Mouse (Mus musculus): ENCODE results near the gene Gm11444. TPM values are rescaled to one million over a fixed set of nuclear protein-coding genes. Genes with fewer than 3 reads are reported as not detected.

Gm11444 gene
- polyA plus RNA-seq, 1 experiment from 2014 or later, result not detected

GRCm38 (mm10) chr11:85838424-85839257, 11.5 kb downstream of the Gm11444 start:
- peak overlapping the region; percentile 46 for H3K9ac ChIP-seq
- no peaks in the 10 kb centered on the region for H3K36me3 ChIP-seq
- H3K4me1 ChIP-seq (replicated peaks), result peaks cover 32% of the 10 kb centered on the region
- no peaks in the 10 kb centered on the region for H3K9me3 ChIP-seq
- H3K4me2 ChIP-seq (replicated peaks), result peak overlapping the region; percentile 94
- ATAC-seq, result no peak
- peak overlapping the region; percentile 59 for H3K4me3 ChIP-seq (replicated peaks)
- 0 out of 2 replicates have a peak overlapping the region, but pooled peaks have one; percentile 34 for H3K27ac ChIP-seq
- WGBS, result 37% methylated on average over 18 of the region's 20 CpGs
- peaks cover 84% of the 10 kb centered on the region for H3K27me3 ChIP-seq (replicated peaks)

- H3K9ac ChIP-seq, result peak overlapping the region; percentile 46
- peaks cover 27% of the 10 kb centered on the region for H3K4me1 ChIP-seq (replicated peaks)
- H3K27me3 ChIP-seq (replicated peaks), result peaks cover 86% of the 10 kb centered on the region
- peak overlapping the region; percentile 94 for H3K4me2 ChIP-seq (replicated peaks)
- 7% methylated on average over 63 of the region's 67 CpGs for WGBS
- peak overlapping the region; percentile 59 for H3K4me3 ChIP-seq (replicated peaks)
- no peaks in the 10 kb centered on the region for H3K9me3 ChIP-seq
- no peaks in the 10 kb centered on the region for H3K36me3 ChIP-seq
- peak overlapping the region; percentile 34; the same call in 1 of the 2 replicates for H3K27ac ChIP-seq
- no peak for ATAC-seq
Measured at GRCm38 (mm10) chr11:85837648-85838423, 12.3 kb downstream of the Gm11444 start.

- no peaks in the 10 kb centered on the region for H3K9me3 ChIP-seq
- H3K27ac ChIP-seq, result no peak overlapping the region
- peaks cover 87% of the 10 kb centered on the region for H3K27me3 ChIP-seq (replicated peaks)
- H3K4me1 ChIP-seq (replicated peaks), result peaks cover 28% of the 10 kb centered on the region
- H3K4me3 ChIP-seq (replicated peaks), result peak overlapping the region; percentile 59
- no peaks in the 10 kb centered on the region for H3K36me3 ChIP-seq
- H3K4me2 ChIP-seq (replicated peaks), result peak overlapping the region; percentile 94
- 14% methylated on average over 18 of the region's 18 CpGs for WGBS
- H3K9ac ChIP-seq, result peak overlapping the region; percentile 46
- ATAC-seq, result no peak
Measured at GRCm38 (mm10) chr11:85837291-85837647, 12.9 kb downstream of the Gm11444 start.

- no peak for ATAC-seq
- peak overlapping the region; percentile 46 for H3K9ac ChIP-seq
- no peaks in the 10 kb centered on the region for H3K9me3 ChIP-seq
- peaks cover 29% of the 10 kb centered on the region for H3K4me1 ChIP-seq (replicated peaks)
- H3K4me2 ChIP-seq (replicated peaks), result peak overlapping the region; percentile 94
- WGBS, result 19% methylated on average over 32 of the region's 32 CpGs
- H3K36me3 ChIP-seq, result no peaks in the 10 kb centered on the region
- peak overlapping the region; percentile 59 for H3K4me3 ChIP-seq (replicated peaks)
- H3K27ac ChIP-seq, result no peak overlapping the region
- peaks cover 90% of the 10 kb centered on the region for H3K27me3 ChIP-seq (replicated peaks)
Measured at GRCm38 (mm10) chr11:85836523-85837290, 13.4 kb downstream of the Gm11444 start.

- WGBS, result 31% methylated on average over 16 of the region's 16 CpGs
- H3K4me3 ChIP-seq (replicated peaks), result peak overlapping the region; percentile 59
- H3K27me3 ChIP-seq (replicated peaks), result peaks cover 90% of the 10 kb centered on the region
- no peak for ATAC-seq
- peaks cover 31% of the 10 kb centered on the region for H3K4me1 ChIP-seq (replicated peaks)
- no peaks in the 10 kb centered on the region for H3K9me3 ChIP-seq
- 0 out of 2 replicates have a peak overlapping the region, but pooled peaks have one; percentile 3 for H3K27ac ChIP-seq
- peak overlapping the region; percentile 94 for H3K4me2 ChIP-seq (replicated peaks)
- H3K9ac ChIP-seq, result peak overlapping the region; percentile 33; the same call in 1 of the 2 replicates
- H3K36me3 ChIP-seq, result no peaks in the 10 kb centered on the region
Measured at GRCm38 (mm10) chr11:85835753-85836522, 14.2 kb downstream of the Gm11444 start.

GRCm38 (mm10) chr11:85835001-85835752, 15.0 kb downstream of the Gm11444 start:
- Histone ChIP-seq H3K9ac (peak overlapping the region; percentile 66; the same call in 1 of the 2 replicates), H3K27me3 (replicated peaks) (peaks cover 90% of the 10 kb centered on the region), H3K4me2 (replicated peaks) (peak overlapping the region; percentile 94), H3K4me3 (replicated peaks) (peak overlapping the region; percentile 59), H3K9me3 (no peaks in the 10 kb centered on the region), H3K4me1 (replicated peaks) (peaks cover 29% of the 10 kb centered on the region), H3K36me3 (no peaks in the 10 kb centered on the region), H3K27ac (peak overlapping the region; percentile 51; the same call in 1 of the 2 replicates)
- ATAC-seq, result no peak
- 35% methylated on average over 9 of the region's 9 CpGs for WGBS

GRCm38 (mm10) chr11:85834386-85834931, 15.7 kb downstream of the Gm11444 start:
- Histone ChIP-seq H3K36me3 (no peaks in the 10 kb centered on the region), H3K4me2 (replicated peaks) (peak overlapping the region; percentile 94), H3K9ac (peak overlapping the region; percentile 66), H3K4me3 (replicated peaks) (peak overlapping the region; percentile 59), H3K9me3 (no peaks in the 10 kb centered on the region), H3K27me3 (replicated peaks) (peaks cover 90% of the 10 kb centered on the region), H3K4me1 (replicated peaks) (peaks cover 36% of the 10 kb centered on the region), H3K27ac (peak overlapping the region; percentile 51; the same call in 1 of the 2 replicates)
- 44% methylated on average over 17 of the region's 17 CpGs for WGBS
- no peak for ATAC-seq

GRCm38 (mm10) chr11:85833761-85834385, 16.3 kb downstream of the Gm11444 start:
- 29% methylated on average over 11 of the region's 11 CpGs for WGBS
- H3K4me1 ChIP-seq (replicated peaks), result peaks cover 42% of the 10 kb centered on the region
- H3K9ac ChIP-seq, result peak overlapping the region; percentile 66
- H3K27me3 ChIP-seq (replicated peaks), result peaks cover 91% of the 10 kb centered on the region
- no peak for ATAC-seq
- H3K4me2 ChIP-seq (replicated peaks), result peak overlapping the region; percentile 94
- H3K9me3 ChIP-seq, result no peaks in the 10 kb centered on the region
- H3K4me3 ChIP-seq (replicated peaks), result peak overlapping the region; percentile 59
- no peaks in the 10 kb centered on the region for H3K36me3 ChIP-seq
- peak overlapping the region; percentile 51; the same call in 1 of the 2 replicates for H3K27ac ChIP-seq

GRCm38 (mm10) chr11:85833081-85833521, 17.0 kb downstream of the Gm11444 start:
- Histone ChIP-seq H3K27ac (peak overlapping the region; percentile 85), H3K4me2 (replicated peaks) (peak overlapping the region; percentile 94), H3K9ac (peak overlapping the region; percentile 66), H3K4me1 (replicated peaks) (peaks cover 46% of the 10 kb centered on the region), H3K27me3 (replicated peaks) (peaks cover 91% of the 10 kb centered on the region), H3K36me3 (no peaks in the 10 kb centered on the region), H3K4me3 (replicated peaks) (peak overlapping the region; percentile 59), H3K9me3 (no peaks in the 10 kb centered on the region)
- 0% methylated on average over 36 of the region's 54 CpGs for WGBS
- no peak for ATAC-seq

- Histone ChIP-seq H3K4me1 (replicated peaks) (peaks cover 43% of the 10 kb centered on the region), H3K27me3 (replicated peaks) (peaks cover 89% of the 10 kb centered on the region), H3K9ac (peak within 1 kb of the TSS; percentile 66), H3K4me2 (replicated peaks) (peak within 1 kb of the TSS; percentile 94), H3K4me3 (replicated peaks) (peak within 1 kb of the TSS; percentile 59), H3K36me3 (no peaks in the 10 kb centered on the region), H3K27ac (peak within 1 kb of the TSS; percentile 85), H3K9me3 (no peaks in the 10 kb centered on the region)
- ATAC-seq, result peak; percentile 66
- WGBS, result under 1% methylated on average over 48 of the region's 52 CpGs
Measured at GRCm38 (mm10) chr11:85832231-85832924, 17.8 kb downstream of the Gm11444 start, which contains the start of gene Tbx2. Tbx2 (plus strand) TSS chr11:85832551.

Measured in intestine, embryonic 15.5 days (tissue).